Mouse (Mus musculus) myocyte (in vitro differentiated cells): ENCODE results near the gene Cntn4. TPM values are rescaled to one million over a fixed set of nuclear protein-coding genes. Genes with fewer than 3 reads are reported as not detected.

Experiments
- H3K27me3 ChIP-seq: one replicate; pipeline ENCODE4 v1.6.1; 2011; ENCODE audit not compliant: control insufficient read depth, insufficient read depth, insufficient read length
- H3K36me3 ChIP-seq: one replicate; pipeline ENCODE4 v1.6.1; 2011; ENCODE audit not compliant: control insufficient read depth, insufficient read depth
- H3K4me2 ChIP-seq: one replicate; pipeline ENCODE4 v1.6.1; 2011; ENCODE audit warnings: low read depth, control low read depth
- H3K4me3 ChIP-seq: one replicate; pipeline ENCODE4 v1.5.1; 2011; ENCODE audit warnings: mild to moderate bottlenecking, control low read depth, moderate library complexity
- H3K79me2 ChIP-seq: one replicate; pipeline ENCODE4 v1.6.1; 2011; ENCODE audit not compliant: control insufficient read depth, insufficient read depth
- H3ac ChIP-seq: one replicate; pipeline ENCODE4 v1.6.1; 2011; ENCODE audit not compliant: control insufficient read depth, insufficient read length
- CEBPB ChIP-seq: IDR thresholded peaks from 2 replicates; pipeline ENCODE4 v1.6.1; 2011; ENCODE audit warnings: mild to moderate bottlenecking, moderate library complexity; ENCODE audit not compliant: poor library complexity, insufficient read depth, severe bottlenecking
- E2F4 ChIP-seq: IDR thresholded peaks from one replicate; pipeline ENCODE4 v1.6.1; 2011; ENCODE audit warnings: mild to moderate bottlenecking, control low read depth, moderate library complexity; ENCODE audit not compliant: insufficient read depth
- MAX ChIP-seq: IDR thresholded peaks from one replicate; pipeline ENCODE4 v1.6.1; 2011; ENCODE audit warnings: low read depth, mild to moderate bottlenecking, control low read depth
- MYOD1 ChIP-seq, 3 experiments: IDR thresholded peaks; one replicate each; pipeline ENCODE4 v1.6.1; 2011; ENCODE audit warnings: control low read depth in 2 of 3, low read depth in 2 of 3, mild to moderate bottlenecking in 2 of 3, moderate library complexity in 1 of 3; ENCODE audit not compliant: insufficient read length in 2 of 3, control insufficient read depth in 1 of 3
- MYOG ChIP-seq, 3 experiments: IDR thresholded peaks; one replicate each; pipeline ENCODE4 v1.6.1; 2011; ENCODE audit warnings: control low read depth in 2 of 3, low read depth in 2 of 3, mild to moderate bottlenecking in 2 of 3; ENCODE audit not compliant: insufficient read length in 2 of 3, control insufficient read depth in 1 of 3, insufficient read depth in 1 of 3
- POLR2A ChIP-seq: IDR thresholded peaks from one replicate; pipeline ENCODE4 v1.6.1; 2011; ENCODE audit warnings: low read depth, mild to moderate bottlenecking, control low read depth, moderate library complexity; ENCODE audit not compliant: insufficient read length
- POLR2AphosphoS2 ChIP-seq: IDR thresholded peaks from one replicate; pipeline ENCODE4 v1.6.1; 2011; ENCODE audit warnings: low read depth, control low read depth; ENCODE audit not compliant: insufficient read length
- REST ChIP-seq: IDR thresholded peaks from one replicate; pipeline ENCODE4 v1.6.1; 2011; ENCODE audit warnings: mild to moderate bottlenecking, control low read depth, moderate library complexity; ENCODE audit not compliant: insufficient read depth, insufficient read length
- SRF ChIP-seq: IDR thresholded peaks from one replicate; pipeline ENCODE4 v1.6.1; 2011; ENCODE audit warnings: low read depth; ENCODE audit not compliant: control insufficient read depth, insufficient read length
- TCF12 ChIP-seq: IDR thresholded peaks from one replicate; pipeline ENCODE4 v1.6.1; 2011; ENCODE audit warnings: mild to moderate bottlenecking, control low read depth; ENCODE audit not compliant: poor library complexity, insufficient read depth, severe bottlenecking
- TCF3 ChIP-seq: IDR thresholded peaks from one replicate; pipeline ENCODE4 v1.6.1; 2011; ENCODE audit warnings: low read depth, control low read depth; ENCODE audit not compliant: insufficient read length
- USF1 ChIP-seq: IDR thresholded peaks from one replicate; pipeline ENCODE4 v1.6.1; 2011; ENCODE audit warnings: low read depth, mild to moderate bottlenecking, control low read depth, moderate library complexity
- polyA plus RNA-seq: library from polyadenylated mRNA; unstranded; fragments of >200 nt; fragmentation: generic; extraction: Trizol; gene quantifications from one replicate; pipeline ENCODE4 v1.2.1, GENCODE M21; 2012; ENCODE audit warnings: missing spikeins

The Cntn4 gene
- polyA plus RNA-seq, 1 experiment = not detected

- Histone ChIP-seq H3K4me2 (no peak overlapping the region), H3K36me3 (no peaks in the 10 kb centered on the region), H3K27me3 (no peaks in the 10 kb centered on the region), H3K79me2 (no peaks in the 10 kb centered on the region), H3ac (no peak overlapping the region), H3K4me3 (no peak overlapping the region)
- no peak for TF ChIP-seq SRF
Observed at GRCm38 (mm10) chr6:106181596-106181995, 504.1 kb downstream of the Cntn4 start.

- H3K4me3 ChIP-seq = no peak overlapping the region
- H3K27me3 ChIP-seq = no peaks in the 10 kb centered on the region
- H3K79me2 ChIP-seq = no peaks in the 10 kb centered on the region
- H3ac ChIP-seq = no peak overlapping the region
- no peaks in the 10 kb centered on the region for H3K36me3 ChIP-seq
- no peak overlapping the region for H3K4me2 ChIP-seq
- TF ChIP-seq SRF = no peak
- no peak for TF ChIP-seq TCF3
- TF ChIP-seq TCF12 = no peak
- no peak for TF ChIP-seq E2F4
- no peak for TF ChIP-seq REST
- no peak for TF ChIP-seq USF1
- TF ChIP-seq MYOD1 (IDR thresholded peaks at IDR 0.05; ENCODE audit: control insufficient read depth in 1 of 3, insufficient read length in 2 of 3, low read depth in 2 of 3) = no peak
- TF ChIP-seq CEBPB = no peak
- no peak for TF ChIP-seq MAX
- TF ChIP-seq POLR2A = no peak
- no peak for TF ChIP-seq MYOG (IDR thresholded peaks at IDR 0.05; ENCODE audit: control insufficient read depth in 1 of 3, insufficient read depth in 1 of 3, insufficient read length in 2 of 3, low read depth in 2 of 3)
- no peak for TF ChIP-seq POLR2AphosphoS2
Observed at GRCm38 (mm10) chr6:106200974-106201373, 523.5 kb downstream of the Cntn4 start.

- H3K4me3 ChIP-seq = no peak overlapping the region
- H3ac ChIP-seq = no peak overlapping the region
- TF ChIP-seq MYOG (IDR thresholded peaks at IDR 0.05; ENCODE audit: control insufficient read depth in 1 of 3, insufficient read depth in 1 of 3, insufficient read length in 2 of 3, low read depth in 2 of 3) (no peak), REST (no peak), TCF12 (no peak), POLR2AphosphoS2 (no peak), MYOD1 (IDR thresholded peaks at IDR 0.05; ENCODE audit: control insufficient read depth in 1 of 3, insufficient read length in 2 of 3, low read depth in 2 of 3) (no peak), SRF (no peak), POLR2A (no peak), TCF3 (no peak), USF1 (no peak)
- no peaks in the 10 kb centered on the region for H3K36me3 ChIP-seq
- H3K4me2 ChIP-seq = no peak overlapping the region
- H3K79me2 ChIP-seq = no peaks in the 10 kb centered on the region
- H3K27me3 ChIP-seq = no peaks in the 10 kb centered on the region
Observed at GRCm38 (mm10) chr6:106207401-106207800, 529.9 kb downstream of the Cntn4 start.

GRCm38 (mm10) chr6:106213071-106213470 is 535.6 kb downstream of the Cntn4 start:
- H3K4me2 ChIP-seq = no peak overlapping the region
- no peaks in the 10 kb centered on the region for H3K27me3 ChIP-seq
- no peak for TF ChIP-seq POLR2A
- TF ChIP-seq TCF12 = no peak
- TF ChIP-seq MYOD1 (IDR thresholded peaks at IDR 0.05; ENCODE audit: control insufficient read depth in 1 of 3, insufficient read length in 2 of 3, low read depth in 2 of 3) = no peak
- no peak for TF ChIP-seq SRF
- no peak for TF ChIP-seq CEBPB
- TF ChIP-seq TCF3 = no peak
- TF ChIP-seq USF1 = no peak
- no peak for TF ChIP-seq E2F4
- H3K36me3 ChIP-seq = no peaks in the 10 kb centered on the region
- no peak overlapping the region for H3ac ChIP-seq
- no peaks in the 10 kb centered on the region for H3K79me2 ChIP-seq
- no peak overlapping the region for H3K4me3 ChIP-seq

GRCm38 (mm10) chr6:106237046-106237948 is 559.8 kb downstream of the Cntn4 start:
- no peak overlapping the region for H3K4me2 ChIP-seq
- no peaks in the 10 kb centered on the region for H3K79me2 ChIP-seq
- no peaks in the 10 kb centered on the region for H3K36me3 ChIP-seq
- H3K27me3 ChIP-seq = no peaks in the 10 kb centered on the region
- H3K4me3 ChIP-seq = no peak overlapping the region
- no peak overlapping the region for H3ac ChIP-seq
- TF ChIP-seq MYOD1 (IDR thresholded peaks at IDR 0.05; ENCODE audit: control insufficient read depth in 1 of 3, insufficient read length in 2 of 3, low read depth in 2 of 3) (no peak), MYOG (IDR thresholded peaks at IDR 0.05; ENCODE audit: control insufficient read depth in 1 of 3, insufficient read depth in 1 of 3, insufficient read length in 2 of 3, low read depth in 2 of 3) (no peak), REST (no peak), TCF3 (no peak), POLR2AphosphoS2 (no peak), TCF12 (no peak)
